Mouse (Mus musculus) liver, adult 2 months (tissue): ENCODE results near the gene Etfb. TPM values are rescaled to one million over a fixed set of nuclear protein-coding genes. Genes with fewer than 3 reads are reported as not detected.

Source experiments
- DNase-seq: peaks from one replicate; pipeline ENCODE4 v3.0.0-alpha.2; 2011; ENCODE audit warnings: low read depth, low spot score; ENCODE audit errors: extremely low read depth
- H3K27ac ChIP-seq: fragments of 200-500 bp; replicated peaks from 2 replicates; pipeline ENCODE4 v1.5.1; 2012; ENCODE audit warnings: low read depth, mild to moderate bottlenecking, control low read depth, inconsistent platforms, low read length; ENCODE audit not compliant: insufficient read depth
- H3K27me3 ChIP-seq: fragments of 200-500 bp; 2 replicates; pipeline ENCODE4 v1.6.1; 2012; ENCODE audit warnings: mild to moderate bottlenecking, moderate library complexity, low read length, inconsistent platforms; ENCODE audit not compliant: control insufficient read depth, insufficient read depth
- H3K36me3 ChIP-seq: fragments of 200-500 bp; 2 replicates; pipeline ENCODE4 v1.6.1; 2012; ENCODE audit warnings: low read length, inconsistent platforms; ENCODE audit not compliant: control insufficient read depth, insufficient read depth
- H3K4me1 ChIP-seq: fragments of 200-500 bp; 2 replicates; pipeline ENCODE4 v1.6.1; 2011; ENCODE audit warnings: low read length; ENCODE audit not compliant: control insufficient read depth, insufficient read depth
- H3K4me3 ChIP-seq: fragments of 200-500 bp; 2 replicates; pipeline ENCODE4 v1.5.1; 2011; ENCODE audit warnings: low read depth, mild to moderate bottlenecking, control low read depth, low read length, moderate library complexity; ENCODE audit not compliant: insufficient read depth
- H3K79me2 ChIP-seq: fragments of 200-500 bp; 2 replicates; pipeline ENCODE4 v1.6.1; 2012; ENCODE audit warnings: inconsistent platforms, mild to moderate bottlenecking, low read length, moderate library complexity; ENCODE audit not compliant: control insufficient read depth, insufficient read depth
- H3K9ac ChIP-seq: fragments of 200-500 bp; 2 replicates; pipeline ENCODE4 v1.6.1; 2012; ENCODE audit warnings: low read depth, mild to moderate bottlenecking, control low read depth, inconsistent platforms, low read length
- CTCF ChIP-seq: fragments of 200-500 bp; IDR thresholded peaks from 2 replicates; pipeline ENCODE4 v1.5.1; 2011; ENCODE audit warnings: low read depth, low read length, control low read depth
- POLR2A ChIP-seq: fragments of 200-500 bp; IDR thresholded peaks from 2 replicates; pipeline ENCODE4 v1.6.1; 2011; ENCODE audit warnings: low read length, control low read depth; ENCODE audit not compliant: insufficient read depth; ENCODE audit errors: extremely low read depth
- WGBS: fragments of 180-500 bp; shearing (Covaris S2); methylation state at CpG from one replicate; pipeline ENCODE4 v1.1.7; 2018; 5-methylcytosine and 5-hydroxymethylcytosine counted together
- polyA plus RNA-seq: library from polyadenylated mRNA; depleted of rRNA; stranded (reverse); fragments of >200 nt; gene quantifications from 2 replicates; pipeline ENCODE4 v1.2.3, GENCODE M21; 2012
- total RNA-seq: library from RNA; depleted of rRNA; stranded (reverse); fragments of >200 nt; gene quantifications from 2 replicates; pipeline ENCODE4 v1.2.3, GENCODE M21; 2014

The Etfb gene
- total and polyA plus RNA-seq, 2 experiments, result 330 to 572 TPM

GRCm38 (mm10) chr7:43451726-43452125, 7.8 kb downstream of the Etfb start:
- Histone ChIP-seq H3K4me1 (peaks cover 47% of the 10 kb centered on the region), H3K27me3 (no peaks in the 10 kb centered on the region), H3K27ac (no peak overlapping the region), H3K79me2 (no peaks in the 10 kb centered on the region; the same call in 1 of the 2 replicates), H3K9ac (no peak overlapping the region), H3K36me3 (peaks cover 18% of the 10 kb centered on the region), H3K4me3 (no peak overlapping the region)
- no peak for TF ChIP-seq POLR2A
- peak; percentile 41 for TF ChIP-seq CTCF
- DNase-seq, result peak; percentile 70
- 57% methylated on average over 11 of the region's 11 CpGs for WGBS

- Histone ChIP-seq H3K79me2 (no peaks in the 10 kb centered on the region; the same call in 1 of the 2 replicates), H3K9ac (no peak overlapping the region), H3K4me1 (peaks cover 42% of the 10 kb centered on the region), H3K27me3 (no peaks in the 10 kb centered on the region), H3K4me3 (no peak overlapping the region), H3K36me3 (peaks cover 24% of the 10 kb centered on the region), H3K27ac (no peak overlapping the region)
- 60% methylated on average over 4 of the region's 4 CpGs for WGBS
- no peak for DNase-seq
- TF ChIP-seq CTCF, result peak; percentile 39
- TF ChIP-seq POLR2A, result no peak
Measured at GRCm38 (mm10) chr7:43452609-43453008, 8.7 kb downstream of the Etfb start.

DNA sequence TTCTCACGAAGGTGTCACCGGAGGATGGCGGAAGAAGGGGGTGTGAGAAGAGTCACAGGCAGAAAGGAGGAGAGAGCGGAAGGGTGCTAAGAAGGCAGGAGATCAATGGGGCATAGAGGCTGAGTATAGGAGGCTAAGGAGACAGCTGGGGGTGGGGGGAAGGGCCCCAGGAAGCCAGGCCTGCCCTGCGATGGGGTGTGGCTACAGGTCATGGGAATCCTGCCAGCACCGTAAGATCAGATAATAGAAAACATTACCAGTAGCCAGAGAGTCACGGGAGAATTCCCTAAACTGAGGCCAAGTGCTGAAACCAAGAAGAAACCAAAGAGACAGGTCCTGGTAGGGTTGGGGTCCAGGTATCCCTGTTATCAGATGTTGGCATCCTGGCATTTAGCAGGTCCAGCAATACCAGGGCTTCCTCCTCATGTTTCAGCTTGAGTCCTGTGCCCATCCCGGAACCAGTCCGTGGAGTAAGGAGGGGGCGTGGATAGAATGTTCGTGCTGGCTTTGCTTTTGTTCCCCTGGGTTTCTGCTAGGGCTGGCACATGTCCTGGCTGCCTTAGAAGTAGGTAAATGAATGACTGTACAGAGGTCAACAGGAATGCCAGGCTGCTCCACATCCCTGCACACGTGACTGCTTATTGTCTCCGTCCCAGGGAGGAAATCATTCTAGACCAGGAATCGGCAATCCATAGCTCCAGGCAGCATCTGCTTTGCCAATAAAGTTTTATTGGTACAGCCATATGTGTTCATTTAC, 9.9 kb downstream of the Etfb start:
- peak overlapping the region; percentile 42; the same call in 1 of the 2 replicates for H3K27ac ChIP-seq
- WGBS, result 42% methylated on average over 14 of the region's 14 CpGs

GRCm38 (mm10) chr7:43454371-43454770, 10.5 kb downstream of the Etfb start:
- no peaks in the 10 kb centered on the region for H3K79me2 ChIP-seq
- H3K4me1 ChIP-seq, result peaks cover 33% of the 10 kb centered on the region
- H3K9ac ChIP-seq, result no peak overlapping the region
- no peak for TF ChIP-seq CTCF
- no peak for TF ChIP-seq POLR2A
- no peak overlapping the region for H3K27ac ChIP-seq
- DNase-seq, result no peak
- H3K4me3 ChIP-seq, result no peak overlapping the region
- WGBS, result 70% methylated on average over 6 of the region's 6 CpGs
- peaks cover 24% of the 10 kb centered on the region for H3K36me3 ChIP-seq
- no peaks in the 10 kb centered on the region for H3K27me3 ChIP-seq

More for the DNA sequence above, 9.9 kb downstream of the Etfb start:
- no peaks in the 10 kb centered on the region for H3K27me3 ChIP-seq
- peak; percentile 78 for DNase-seq
- no peaks in the 10 kb centered on the region for H3K79me2 ChIP-seq
- H3K4me1 ChIP-seq, result peaks cover 34% of the 10 kb centered on the region
- no peak for TF ChIP-seq POLR2A
- no peak for TF ChIP-seq CTCF
- H3K4me3 ChIP-seq, result no peak overlapping the region
- H3K36me3 ChIP-seq, result peaks cover 24% of the 10 kb centered on the region
- no peak overlapping the region for H3K9ac ChIP-seq

GRCm38 (mm10) chr7:43462851-43463250, 19.0 kb downstream of the Etfb start, which contains the start of gene Vsig10l:
TSS of gene Vsig10l (plus strand) at chr7:43463151.
- TF ChIP-seq POLR2A, result no peak
- TF ChIP-seq CTCF, result no peak

GRCm38 (mm10) chr7:43463976-43464375, 20.1 kb downstream of the Etfb start:
- Histone ChIP-seq H3K36me3 (no peaks in the 10 kb centered on the region), H3K9ac (no peak overlapping the region)

More at GRCm38 (mm10) chr7:43462851-43463250, 19.0 kb downstream of the Etfb start, which contains the start of gene Vsig10l:
- peaks cover 2% of the 10 kb centered on the region for H3K4me1 ChIP-seq
- no peak within 1 kb of the TSS for H3K4me3 ChIP-seq
- no peaks in the 10 kb centered on the region for H3K79me2 ChIP-seq
- H3K36me3 ChIP-seq, result no peaks in the 10 kb centered on the region
- no peak for DNase-seq
- no peaks in the 10 kb centered on the region for H3K27me3 ChIP-seq
- H3K27ac ChIP-seq, result no peak within 1 kb of the TSS
- H3K9ac ChIP-seq, result no peak within 1 kb of the TSS
- WGBS, result 71% methylated on average over 4 of the region's 4 CpGs

More at GRCm38 (mm10) chr7:43463976-43464375, 20.1 kb downstream of the Etfb start:
- no peak for DNase-seq
- no peaks in the 10 kb centered on the region for H3K27me3 ChIP-seq
- no peak overlapping the region for H3K4me3 ChIP-seq
- TF ChIP-seq CTCF (no peak), POLR2A (no peak)
- peaks cover 2% of the 10 kb centered on the region for H3K4me1 ChIP-seq
- no peaks in the 10 kb centered on the region for H3K79me2 ChIP-seq
- H3K27ac ChIP-seq, result no peak overlapping the region
- WGBS, result 71% methylated on average over 7 of the region's 7 CpGs
